Mouse (Mus musculus): ENCODE results near the gene Crispld2.

Gene Crispld2

DNA sequence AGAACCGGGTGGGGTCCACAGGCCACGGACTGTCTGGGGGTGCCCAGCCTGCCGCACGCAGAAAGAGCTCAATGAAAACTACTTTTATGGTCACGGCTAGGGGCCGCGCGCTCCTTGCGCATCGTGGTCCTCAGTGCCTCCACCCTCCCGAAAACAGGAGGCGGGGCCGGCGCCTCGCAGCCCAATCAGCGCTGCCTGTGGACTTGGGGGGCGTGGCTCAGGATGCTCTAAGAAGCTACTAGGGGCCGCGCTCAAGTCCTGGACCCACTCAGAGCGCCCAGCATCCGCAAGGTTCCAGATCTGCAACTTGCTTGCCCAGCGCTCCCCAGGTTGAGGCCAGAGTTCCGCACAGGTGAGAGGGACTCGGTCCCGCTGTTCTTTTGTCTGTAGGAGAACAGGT, at the start of gene Crispld2:
Gene Crispld2, plus strand, starts transcription at position 190 of the 400 bp plus-strand sequence.
- peak; percentile 64 for DNase-seq (ENCODE audit: low spot score)

DNA sequence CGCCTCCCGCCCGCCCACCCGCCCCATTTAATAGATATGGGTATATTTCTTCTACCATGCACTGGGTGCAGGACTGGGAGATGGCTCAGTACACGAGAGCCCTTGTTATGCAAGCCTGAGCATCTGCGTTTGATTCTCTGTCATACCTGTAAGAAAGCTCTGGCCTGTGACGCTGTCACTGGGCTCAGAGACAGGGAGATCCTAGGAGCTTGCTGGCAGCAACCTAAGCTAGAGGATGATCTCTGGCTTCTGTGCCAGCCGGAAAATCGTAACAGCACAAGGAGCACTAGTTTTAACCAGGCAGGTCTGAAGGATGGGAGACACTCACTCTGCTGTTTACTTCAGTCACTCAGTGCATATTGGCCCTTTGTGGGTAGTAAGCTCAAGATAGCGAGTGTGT, 48.6 kb upstream of the Crispld2 start:
- no peak for DNase-seq (ENCODE audit: low spot score)

DNA sequence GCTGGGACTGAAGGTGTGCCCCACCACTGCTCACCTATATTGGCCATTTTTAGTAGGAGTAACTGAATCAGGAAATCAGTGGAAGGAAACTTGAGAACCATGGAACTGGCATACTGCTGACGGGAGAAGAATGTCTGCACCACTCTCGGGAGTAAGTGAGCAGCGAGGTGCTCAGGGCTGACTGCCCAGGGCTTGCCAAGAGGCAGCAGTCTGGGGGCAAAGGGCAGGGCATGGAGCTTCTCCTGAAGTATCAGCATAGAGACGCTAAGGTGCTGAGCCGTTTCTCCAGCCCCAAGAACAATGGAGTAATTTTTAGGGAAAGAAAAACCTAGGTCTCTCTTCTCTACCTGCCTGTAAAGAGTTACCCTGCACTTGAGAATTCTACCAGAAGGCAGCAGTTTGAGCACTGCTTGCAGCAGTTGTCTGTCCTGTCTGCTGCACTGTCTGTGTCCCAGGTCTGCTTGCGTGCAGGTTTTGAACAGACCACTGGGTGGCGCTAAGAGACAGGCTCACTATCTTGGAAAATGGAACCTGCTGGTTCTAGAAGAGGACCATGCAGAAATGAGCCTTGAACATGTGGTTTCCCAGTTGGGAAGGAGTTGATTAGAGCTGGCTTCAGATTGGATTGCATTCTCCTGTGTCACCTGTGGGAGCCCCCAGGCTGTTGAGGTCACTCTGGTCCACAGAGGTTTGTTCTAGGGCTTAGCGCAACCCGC, 48.0 kb upstream of the Crispld2 start:
- DNase-seq (ENCODE audit: low spot score), result peak; percentile 64

DNA sequence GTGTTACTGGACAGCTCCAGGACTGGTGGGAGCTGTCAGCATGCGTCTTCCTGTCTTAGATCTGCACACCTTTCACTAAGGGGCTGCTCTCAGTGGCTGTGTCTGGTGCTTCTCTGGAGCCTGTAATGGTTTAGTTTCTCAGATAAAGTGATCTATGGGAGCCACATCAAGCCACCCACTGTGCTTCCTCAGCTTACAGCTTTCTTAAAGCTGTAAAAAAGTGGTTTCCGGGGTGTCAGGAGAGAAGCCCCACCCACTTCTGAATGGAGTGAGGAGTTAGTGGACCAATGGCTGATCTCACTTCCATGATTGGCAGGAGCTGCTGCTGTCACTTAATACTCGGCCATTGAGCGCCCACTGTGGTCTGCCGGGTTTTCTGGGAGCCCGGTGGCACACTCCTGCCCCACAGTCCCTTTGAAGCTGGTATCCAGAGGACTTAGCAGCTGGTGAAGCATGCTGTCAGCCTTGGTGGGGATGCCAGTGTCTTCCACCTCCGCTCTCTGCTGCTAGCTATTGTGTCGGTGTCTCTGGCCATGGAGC, 45.8 kb upstream of the Crispld2 start:
- no peak for DNase-seq (ENCODE audit: low spot score)

DNA sequence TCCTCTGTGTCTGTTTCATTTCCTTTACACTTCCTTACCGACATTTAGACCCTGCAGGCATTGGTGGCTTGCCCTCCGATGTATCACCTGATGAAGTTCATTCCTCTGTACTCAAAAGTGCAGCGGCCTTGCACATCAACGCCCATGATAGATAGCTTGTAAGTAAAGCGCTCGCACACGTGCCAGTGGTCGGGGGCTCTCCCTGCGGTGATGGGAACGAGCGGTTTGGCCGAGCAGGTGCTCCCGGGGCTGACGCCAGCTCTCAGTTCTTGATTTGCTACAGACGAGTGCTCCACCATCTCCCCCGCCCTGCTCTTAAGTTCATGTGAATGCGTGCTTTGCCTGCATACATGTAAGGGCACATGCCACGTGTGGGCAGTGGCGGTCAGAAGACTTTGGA, 44.6 kb upstream of the Crispld2 start:
- no peak for DNase-seq (ENCODE audit: low spot score)

DNA sequence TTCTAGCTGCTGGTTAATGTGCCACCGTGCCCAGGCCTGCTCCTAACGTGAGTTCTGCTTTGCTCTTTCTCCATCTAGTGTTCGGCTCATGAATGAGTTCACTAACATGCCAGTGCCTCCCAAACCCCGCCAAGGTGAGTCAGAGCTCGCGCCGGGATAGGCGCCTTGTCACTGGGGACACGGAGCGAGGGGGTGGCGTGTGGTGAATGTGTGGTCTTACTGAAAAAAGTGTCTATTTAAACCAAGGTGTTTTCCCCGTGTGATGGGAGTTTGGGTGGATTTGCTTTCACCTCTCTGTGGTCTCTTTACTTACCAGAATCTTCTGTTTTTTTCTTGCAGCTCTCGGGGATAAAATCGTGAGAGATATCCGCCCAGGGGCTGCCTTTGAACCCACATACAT, 43.9 kb upstream of the Crispld2 start:
- no peak for DNase-seq (ENCODE audit: low spot score)

DNA sequence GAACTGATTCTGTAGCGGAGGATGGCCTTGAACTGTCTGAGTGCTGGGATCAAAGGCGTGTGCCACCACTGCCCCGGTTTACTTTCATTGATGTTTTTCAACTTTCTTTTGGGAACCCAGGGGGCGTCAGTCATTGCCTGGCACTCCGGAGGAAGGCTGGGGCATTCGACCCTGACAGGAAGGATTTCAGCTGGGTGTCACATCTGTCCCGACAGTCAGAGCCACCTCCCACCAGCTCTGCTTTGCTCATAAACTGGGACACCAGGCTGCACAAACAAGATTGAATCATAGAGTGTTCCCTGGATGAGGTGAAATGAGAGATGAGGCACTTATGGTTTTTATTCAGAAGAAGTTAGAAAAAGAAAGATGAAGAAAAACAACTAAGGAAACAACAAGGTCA, 40.0 kb upstream of the Crispld2 start:
- no peak for DNase-seq (ENCODE audit: low spot score)

DNA sequence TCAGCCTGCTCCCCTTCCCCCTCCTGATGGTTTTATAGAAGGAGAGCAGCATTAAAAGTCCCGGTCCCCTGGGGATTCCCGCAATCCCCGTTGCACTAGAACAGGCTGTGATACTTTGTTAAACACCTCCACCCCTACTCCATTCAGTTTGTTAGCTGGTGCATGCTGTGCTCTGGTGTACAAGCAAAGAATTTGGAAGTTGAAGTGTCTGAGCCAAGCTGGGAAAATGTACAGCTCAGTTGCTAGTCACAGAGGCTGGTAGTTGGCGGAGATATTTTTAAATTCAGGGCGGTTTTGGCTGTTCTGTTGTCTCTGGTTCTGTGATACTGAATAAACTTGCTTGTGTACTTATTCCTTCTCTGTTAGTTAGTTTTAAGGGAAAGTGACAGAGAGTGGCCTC, 39.5 kb upstream of the Crispld2 start:
- DNase-seq (ENCODE audit: low spot score), result no peak

DNA sequence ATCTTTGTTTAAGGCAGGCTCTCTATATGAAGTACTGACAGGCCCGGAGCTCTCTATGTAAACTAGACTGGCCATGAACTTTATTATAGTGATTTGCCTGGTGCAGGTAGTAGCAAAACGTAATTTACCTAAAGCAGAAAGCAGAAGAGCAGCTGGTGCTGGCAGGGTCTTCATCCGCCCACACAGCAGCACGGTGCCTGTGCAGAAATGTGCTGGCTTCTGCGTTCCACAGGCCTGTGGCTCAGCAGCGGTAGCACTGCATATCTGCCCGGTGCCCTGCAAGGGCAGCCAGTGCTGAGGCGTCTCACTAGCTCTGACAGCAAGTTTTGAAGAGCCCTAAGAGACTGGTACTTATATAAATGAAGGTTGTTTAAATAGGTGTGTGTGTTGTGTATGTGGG, 36.9 kb upstream of the Crispld2 start:
- DNase-seq (ENCODE audit: low spot score), result no peak

DNA sequence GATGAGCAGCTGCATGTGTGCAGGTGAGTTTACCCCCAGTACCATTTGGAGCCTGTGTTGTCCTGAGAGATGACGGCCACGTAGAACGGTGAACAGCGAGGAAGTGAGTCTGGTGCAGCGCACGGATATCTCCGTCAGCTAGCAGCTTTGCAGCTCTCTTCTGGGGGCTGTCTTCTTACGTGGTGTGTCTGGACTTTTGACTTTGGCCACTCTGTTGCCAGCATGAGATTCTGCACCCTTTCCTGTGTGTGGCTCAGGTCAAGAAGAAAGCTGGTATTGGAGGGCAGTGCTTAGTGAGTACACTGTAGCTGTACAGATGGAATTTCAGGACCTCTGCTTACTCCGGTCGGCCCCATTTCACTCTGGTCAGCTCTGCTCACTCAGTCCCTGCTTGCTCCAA, 34.2 kb upstream of the Crispld2 start:
- DNase-seq (ENCODE audit: low spot score), result no peak

DNA sequence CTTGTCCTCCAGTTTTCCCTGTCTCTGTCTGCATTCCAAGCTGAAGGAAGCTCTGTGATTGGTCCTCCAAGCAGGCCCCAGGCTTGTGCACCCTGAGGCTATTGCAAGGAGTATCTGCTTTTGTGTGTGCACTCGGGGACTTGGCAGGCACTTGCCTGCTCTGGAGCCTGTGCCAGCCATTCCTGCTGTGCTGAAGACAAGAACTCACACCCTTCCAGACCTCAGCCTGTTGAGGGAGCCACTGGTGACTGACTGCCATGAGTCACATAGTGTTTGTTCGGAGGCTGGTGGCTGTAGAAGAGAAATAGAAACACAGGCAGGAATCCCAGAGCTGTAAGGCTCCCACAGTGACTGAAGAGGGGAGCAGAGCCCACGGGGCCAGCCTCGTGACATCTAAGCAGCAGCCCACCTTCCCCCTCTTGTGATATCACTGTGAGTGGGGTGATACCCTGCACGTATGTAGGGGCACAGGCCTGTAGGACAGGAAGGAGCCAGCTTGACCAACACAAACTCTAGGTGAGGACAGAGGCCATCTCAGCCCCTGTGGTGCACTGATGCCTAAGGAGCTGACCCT, 31.6 kb upstream of the Crispld2 start:
- no peak for DNase-seq (ENCODE audit: low spot score)

DNA sequence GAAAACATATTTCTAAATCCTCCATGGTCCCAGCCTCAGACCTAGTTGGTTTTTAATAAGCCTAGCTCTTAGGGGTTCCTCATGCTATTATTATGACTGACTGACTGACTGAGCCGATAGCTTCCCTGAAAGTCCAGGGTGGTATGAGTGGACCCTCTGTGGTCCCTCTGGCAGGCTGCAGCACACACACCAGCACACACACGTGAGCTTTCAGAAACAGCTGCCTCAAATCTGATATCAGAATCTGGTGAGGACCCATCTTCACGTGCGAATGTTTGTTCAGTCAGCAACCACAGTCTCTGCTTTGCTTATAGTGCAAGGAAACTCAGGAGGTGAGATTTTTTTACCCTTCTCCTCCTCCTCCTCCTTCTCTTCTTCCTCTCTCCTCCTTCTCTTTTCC, 27.4 kb upstream of the Crispld2 start:
- DNase-seq (ENCODE audit: low spot score), result no peak

DNA sequence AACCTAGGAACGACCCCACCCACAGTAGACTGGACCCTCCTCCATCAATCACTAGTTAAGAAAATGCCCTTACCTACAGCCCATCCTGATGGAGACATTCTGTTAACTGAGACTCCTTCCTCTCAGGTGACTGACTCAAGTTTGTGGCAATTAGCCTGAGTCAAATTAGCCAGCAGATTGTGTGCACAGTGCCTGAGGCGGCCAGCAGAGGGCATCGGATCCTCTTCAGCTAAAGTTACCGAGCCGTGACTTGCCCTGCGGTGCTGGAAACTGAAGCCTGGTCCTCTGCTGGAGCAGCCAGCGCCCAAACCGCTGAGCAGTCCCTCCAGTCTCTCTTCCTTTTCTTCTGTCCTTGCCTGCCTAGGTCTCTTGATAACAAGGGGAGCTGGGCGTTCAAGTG, 24.8 kb upstream of the Crispld2 start:
- no peak for DNase-seq (ENCODE audit: low spot score)

DNA sequence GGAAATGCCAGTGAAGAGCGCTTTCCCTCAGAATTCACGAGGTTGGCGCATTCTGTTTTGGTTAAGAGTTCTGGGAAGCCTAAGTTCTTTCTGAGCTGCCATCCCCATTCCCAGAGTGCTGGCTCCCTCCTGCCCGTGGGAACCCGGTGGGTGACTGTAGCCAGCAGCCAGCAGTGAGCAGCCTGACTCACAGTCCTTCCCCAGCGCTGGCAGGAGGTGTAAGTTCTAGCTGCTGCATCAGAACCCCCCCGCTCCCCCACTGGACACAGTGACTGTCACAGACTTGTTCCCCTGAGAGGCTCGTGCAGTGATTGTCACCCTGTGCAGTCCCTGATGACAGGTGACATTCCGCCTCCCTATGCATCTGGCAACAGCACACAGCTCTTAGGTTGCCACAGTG, 22.1 kb upstream of the Crispld2 start:
- no peak for DNase-seq (ENCODE audit: low spot score)

DNA sequence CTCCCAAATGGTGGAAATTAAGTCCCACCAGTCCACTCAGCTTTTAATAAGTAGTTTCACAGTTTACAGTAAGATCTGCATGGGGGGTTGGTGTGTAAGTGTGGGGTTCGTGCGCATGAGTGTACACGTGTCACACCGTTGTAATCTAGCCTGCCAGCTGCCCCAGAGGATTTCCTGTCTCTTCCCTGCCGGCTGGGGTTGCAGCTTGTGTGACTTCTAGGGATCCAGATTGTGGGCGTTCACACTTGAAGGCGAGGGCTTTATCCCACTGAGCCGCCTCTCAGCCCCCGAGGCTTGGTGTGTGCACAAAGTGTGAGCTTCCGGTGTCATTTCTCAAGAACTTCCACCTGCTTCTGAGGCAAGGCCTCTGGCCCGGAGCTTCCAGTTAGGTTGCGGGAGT, 19.7 kb upstream of the Crispld2 start:
- DNase-seq (ENCODE audit: low spot score), result no peak

DNA sequence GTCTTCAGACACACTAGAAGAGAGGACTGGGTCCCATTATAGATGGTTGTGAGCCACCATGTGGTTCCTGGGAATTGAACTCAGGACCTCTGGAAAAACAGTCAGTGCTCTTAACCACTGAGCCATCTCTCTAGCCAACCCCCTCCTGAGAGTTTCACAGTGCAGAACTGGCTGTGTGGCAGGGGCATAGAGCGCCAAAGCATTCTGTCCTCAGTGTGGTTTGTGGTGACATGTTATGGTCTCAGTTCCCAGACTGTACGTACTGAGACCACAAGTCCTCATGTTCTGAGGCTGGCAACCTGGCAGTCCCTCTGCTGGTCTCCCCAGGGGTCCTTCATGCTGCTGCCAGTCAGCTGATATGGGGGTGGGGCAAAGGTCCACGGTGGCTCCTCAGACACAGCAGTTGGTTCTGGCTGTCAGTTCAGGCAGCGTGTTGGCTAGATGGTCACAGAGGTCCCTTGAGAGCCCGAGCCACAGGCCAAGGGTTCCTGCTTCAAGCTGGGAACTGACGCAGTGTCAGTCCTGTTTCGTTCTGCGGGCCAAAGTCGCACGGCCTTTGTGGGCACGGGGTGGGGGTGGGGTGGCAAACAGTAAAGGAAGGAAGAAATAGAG, 13.4 kb upstream of the Crispld2 start:
- no peak for DNase-seq (ENCODE audit: low spot score)

DNA sequence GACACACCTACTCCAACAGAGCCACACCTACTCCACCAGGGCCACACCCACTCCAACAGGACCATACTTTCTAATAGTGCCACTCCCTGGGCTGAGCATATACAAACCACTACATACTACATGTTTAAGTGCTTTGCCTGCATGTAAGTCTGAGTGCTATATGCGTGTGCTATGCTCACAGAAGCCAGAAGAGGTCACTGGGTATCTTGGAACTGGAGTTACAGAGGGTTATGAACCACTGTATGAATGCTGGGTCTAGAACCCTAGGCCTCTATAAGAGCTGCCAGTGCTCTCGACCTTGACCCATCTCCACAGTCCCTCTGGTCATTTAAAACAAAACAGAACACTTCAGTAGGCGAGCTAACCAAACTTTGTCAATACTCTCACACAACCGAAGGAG, 11.0 kb upstream of the Crispld2 start:
- DNase-seq (ENCODE audit: low spot score), result no peak

DNA sequence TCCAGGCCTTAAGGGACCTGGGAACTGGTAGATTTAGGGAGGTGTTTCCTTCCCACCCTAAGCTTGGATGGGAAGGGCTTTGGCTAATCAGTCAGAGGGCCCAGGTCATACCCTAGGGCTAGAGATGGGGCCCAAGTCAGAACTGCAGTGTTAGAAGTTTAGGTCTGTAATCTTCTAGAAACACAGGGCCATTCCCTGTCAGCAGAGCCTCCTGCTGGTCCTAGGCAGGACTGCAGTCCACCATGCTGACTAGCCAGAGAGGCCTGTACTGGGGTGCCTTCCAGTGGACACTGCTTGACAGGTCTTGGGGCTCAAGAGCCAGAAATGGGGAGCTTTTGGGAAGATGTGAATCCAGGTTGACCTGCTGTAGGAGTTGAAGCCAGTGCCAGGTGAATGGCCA, 8.2 kb upstream of the Crispld2 start:
- DNase-seq (ENCODE audit: low spot score), result no peak

DNA sequence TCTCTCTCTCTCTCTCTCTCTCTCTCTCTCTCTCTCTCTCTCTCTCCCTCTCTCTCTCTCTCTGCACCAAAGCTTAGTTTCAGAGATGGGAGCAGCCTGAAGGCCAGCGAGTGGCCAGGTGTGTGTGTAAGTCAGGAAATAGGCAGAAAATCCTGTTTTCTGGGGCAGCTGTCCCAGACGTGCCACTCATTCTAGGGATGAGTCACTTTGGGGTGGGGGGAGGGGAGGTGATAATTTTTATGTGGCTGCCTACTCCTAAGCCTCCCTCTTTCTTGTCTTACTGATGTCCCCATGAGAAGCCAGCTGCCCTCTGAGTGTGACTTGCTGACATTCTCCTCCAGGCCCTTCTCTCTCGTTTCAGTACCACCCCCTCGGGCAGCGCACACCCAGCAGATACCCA, 6.1 kb upstream of the Crispld2 start:
- DNase-seq (ENCODE audit: low spot score), result no peak

DNA sequence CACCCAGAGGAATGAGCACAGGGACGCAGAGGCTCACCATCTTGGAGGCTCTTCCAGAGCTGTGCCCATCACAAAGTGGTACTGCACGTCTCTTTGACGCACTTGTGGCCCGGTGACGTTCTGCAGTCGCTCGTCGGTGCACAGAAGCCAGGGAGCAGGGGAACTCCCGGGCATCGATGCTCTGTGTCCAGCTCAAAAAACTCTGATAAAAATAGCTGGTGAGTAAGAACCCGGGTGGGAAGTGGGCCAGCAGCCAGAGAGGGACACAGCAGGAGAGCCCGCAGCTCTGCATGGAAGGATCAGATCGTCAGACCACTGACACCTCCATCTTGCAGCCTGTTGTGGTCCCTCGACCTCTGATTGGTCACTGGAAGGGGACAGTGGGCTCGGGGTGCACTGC, 4.2 kb upstream of the Crispld2 start:
- DNase-seq (ENCODE audit: low spot score), result no peak

DNA sequence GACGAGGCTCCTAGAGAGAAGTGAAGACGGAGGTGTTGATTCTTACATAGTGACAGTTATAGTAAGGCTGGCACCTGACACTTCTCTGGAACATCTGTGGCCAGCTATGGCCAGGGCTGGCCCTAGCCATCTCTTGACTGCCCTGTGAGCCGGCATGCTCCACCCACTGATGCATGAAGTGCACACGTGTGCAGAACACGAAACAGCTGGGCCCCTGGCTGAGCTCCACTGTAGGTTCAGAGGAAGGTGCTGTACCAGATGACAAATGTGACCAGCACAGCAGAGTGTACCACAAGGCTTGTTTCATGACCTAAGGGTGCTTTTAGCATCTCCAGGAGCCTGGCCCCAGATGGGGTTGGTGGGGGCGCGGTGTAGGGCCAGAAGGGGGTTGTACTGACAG, 1.9 kb downstream of the Crispld2 start:
- peak; percentile 7 for DNase-seq (ENCODE audit: low spot score)

DNA sequence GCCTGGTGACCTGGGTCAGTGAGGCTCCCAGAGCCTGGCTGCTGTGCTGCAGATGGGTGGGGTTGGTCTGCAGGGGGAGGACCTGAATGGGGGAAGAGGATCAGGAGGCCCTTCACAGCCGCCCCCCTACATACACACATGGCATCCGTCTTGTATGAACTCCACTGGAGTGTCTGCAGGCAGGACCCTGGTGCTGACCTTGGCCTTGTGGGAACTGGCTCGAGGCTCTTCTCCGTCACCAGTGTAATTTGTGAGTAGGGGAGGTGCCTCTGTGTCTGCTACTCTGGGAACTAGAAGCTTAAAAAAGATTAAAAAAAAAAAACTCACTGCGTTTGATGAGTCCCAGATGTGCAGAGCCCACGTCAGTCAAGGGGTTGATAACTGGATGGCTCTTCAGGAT, 2.3 kb downstream of the Crispld2 start:
- peak; percentile 42 for DNase-seq (ENCODE audit: low spot score)

DNA sequence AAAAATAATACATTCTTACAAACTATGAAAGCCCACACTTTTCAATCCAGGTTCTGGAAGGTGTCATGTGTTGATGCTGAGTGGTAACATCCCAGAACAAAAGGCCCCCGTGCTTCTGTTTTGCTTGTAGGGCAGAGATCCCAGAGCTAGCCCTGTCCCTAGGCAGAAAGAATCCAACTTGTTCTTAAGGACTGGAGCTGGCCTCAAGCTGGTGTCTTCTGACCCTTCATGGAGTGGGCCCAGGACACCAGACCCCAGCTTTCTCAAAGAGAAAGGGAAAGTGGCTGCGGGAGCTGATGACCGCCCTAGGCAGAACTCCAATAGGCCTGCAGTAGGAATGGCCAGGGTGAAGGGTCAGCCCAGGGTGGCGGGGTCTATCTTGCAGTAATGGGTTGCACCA, 5.0 kb downstream of the Crispld2 start:
- DNase-seq (ENCODE audit: low spot score), result peak; percentile 16

DNA sequence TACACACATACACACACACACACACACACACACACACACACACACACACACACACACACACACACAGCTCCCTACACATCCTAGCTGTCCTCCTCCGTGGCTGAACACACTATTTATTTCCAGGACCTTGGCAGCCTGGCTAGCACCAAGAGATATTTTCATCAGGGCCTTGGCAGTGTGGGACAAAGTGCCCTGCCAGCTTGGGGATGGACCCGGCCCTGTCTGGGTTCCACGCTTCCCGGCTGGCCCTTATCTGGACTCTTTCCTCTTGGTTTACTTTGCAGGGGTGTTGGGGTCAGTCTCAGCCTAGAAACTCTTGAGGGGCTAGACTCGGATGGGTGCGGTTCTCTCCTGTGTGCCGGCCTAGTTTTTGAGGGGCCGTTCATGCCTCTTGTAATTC, 8.2 kb downstream of the Crispld2 start:
- DNase-seq (ENCODE audit: low spot score), result no peak

Measured in lung, postnatal 25 days (tissue).